Mouse (Mus musculus): Measurements from ENCODE around the gene Tcf19. TPM values are rescaled to one million over a fixed set of nuclear protein-coding genes. Genes with fewer than 3 reads are reported as not detected.
"Not testable (repeated sequence)": the region's sequence is repeated elsewhere in the genome, so short reads cannot be mapped to it uniquely, and the experiment has no call there.

The Tcf19 gene
- total RNA-seq, 2 experiments from 2014 or later = 3.1 to 3.5 TPM

GRCm38 (mm10) chr17:35497124-35497523 is 19.5 kb downstream of the Tcf19 start:
- DNase-seq (ENCODE audit: low spot score) = no peak
- intact Hi-C loops (cut with DNase I) = no loop called here

GRCm38 (mm10) chr17:35490320-35490719 is 26.3 kb downstream of the Tcf19 start:
- DNase-seq (ENCODE audit: low spot score) = no peak
- intact Hi-C loops (cut with DNase I) = no loop called here

GRCm38 (mm10) chr17:35488041-35488440 is 28.6 kb downstream of the Tcf19 start:
- no peak for DNase-seq (ENCODE audit: low spot score)
- intact Hi-C loops (cut with DNase I) = no loop called here

- intact Hi-C loops (cut with DNase I) = no loop called here
- no peak for DNase-seq (ENCODE audit: low spot score)
Observed at GRCm38 (mm10) chr17:35486726-35487125, 29.9 kb downstream of the Tcf19 start.

- intact Hi-C loops (cut with DNase I) = loop anchor here (2.0 kb wide), 1 partner anchor 29 kb away; no protein-coding TSS in a partner anchor
Observed at GRCm38 (mm10) chr17:35485702-35486101, 30.9 kb downstream of the Tcf19 start.

GRCm38 (mm10) chr17:35484066-35484465 is 32.6 kb downstream of the Tcf19 start:
- DNase-seq (ENCODE audit: low spot score) = no peak
- intact Hi-C loops (cut with DNase I) = loop anchor here (1.0 to 2.0 kb wide), 2 partner anchors 31 to 50 kb away; no protein-coding TSS in a partner anchor

More at GRCm38 (mm10) chr17:35485702-35486101, 30.9 kb downstream of the Tcf19 start:
- DNase-seq (ENCODE audit: low spot score) = no peak

GRCm38 (mm10) chr17:35469842-35470751 is 46.5 kb downstream of the Tcf19 start, which contains the start of gene H2-Q10:
TSS of gene H2-Q10 (plus strand) at chr17:35470089.
- no peak for DNase-seq (ENCODE audit: low spot score)
- intact Hi-C loops (cut with DNase I) = no loop called here

- DNase-seq (ENCODE audit: low spot score); intact Hi-C loops (cut with DNase I): not testable (repeated sequence)
Observed at GRCm38 (mm10) chr17:35468936-35469335, 47.7 kb downstream of the Tcf19 start.

- DNase-seq (ENCODE audit: low spot score); intact Hi-C loops (cut with DNase I): not testable (repeated sequence)
Observed at GRCm38 (mm10) chr17:35465651-35466050, 51.0 kb downstream of the Tcf19 start.

Other genes with a start within 250 kb of the Tcf19 start
- gene H2-Q1, start 196.4 kb downstream of the Tcf19 start, total RNA-seq (2021) = 1 to 10 TPM in 1 of 2 experiments, under 1 TPM in 1; 0.23 to 1.1 TPM
- gene H2-Q2, start 174.6 kb downstream of the Tcf19 start, total RNA-seq (2021) = under 1 TPM; 0.95 to 0.99 TPM
- 10 to 100 TPM in 1 of 2 experiments, 1 to 10 TPM in 1; 7.9 to 11.0 TPM for gene H2-Q4, start 137.2 kb downstream of the Tcf19 start, total RNA-seq (2021)
- under 1 TPM; 0.34 to 0.75 TPM for gene H2-Q6, start 92.0 kb downstream of the Tcf19 start, total RNA-seq (2021)
- gene H2-Q7, start 77.7 kb downstream of the Tcf19 start, total RNA-seq (2021) = 1 to 10 TPM; 1.3 to 1.4 TPM
- gene H2-Q10, start 46.7 kb downstream of the Tcf19 start, total RNA-seq (2021) = under 1 TPM; 0.13 to 0.14 TPM
- gene Pou5f1, start 10.8 kb downstream of the Tcf19 start, total RNA-seq (2021) = not detected
- gene Cchcr1, start 276 bp upstream of the Tcf19 start, total RNA-seq (2021) = 1 to 10 TPM; 2.2 to 2.8 TPM
- gene Psors1c2, start 16.4 kb upstream of the Tcf19 start, total RNA-seq (2021) = not detected
- gene Cdsn, start 35.3 kb upstream of the Tcf19 start, total RNA-seq (2021) = under 1 TPM; 0.26 to 0.28 TPM
- not detected for gene 2300002M23Rik, start 50.6 kb upstream of the Tcf19 start, total RNA-seq (2021)
- not detected for gene Sfta2, start 84.7 kb upstream of the Tcf19 start, total RNA-seq (2021)
- not detected for gene Gm9573, start 109.8 kb upstream of the Tcf19 start, total RNA-seq (2021)
- gene Mucl3, start 126.9 kb upstream of the Tcf19 start, total RNA-seq (2021) = not detected
- 10 to 100 TPM; 32.3 TPM for gene Vars2, start 150.8 kb upstream of the Tcf19 start, total RNA-seq (2021)
- gene Gtf2h4, start 156.9 kb upstream of the Tcf19 start, total RNA-seq (2021) = 10 to 100 TPM; 17.5 to 18.3 TPM
- gene Ddr1, start 187.8 kb upstream of the Tcf19 start, total RNA-seq (2021) = 10 to 100 TPM; 33.1 to 41.7 TPM